Comparison of ENCODE assay signal across 8 mouse cellular contexts in genomic region chr13:62558189-62559110, GRCm38 (mm10). TPM values are rescaled to one million over a fixed set of nuclear protein-coding genes. Genes with fewer than 3 reads are reported as not detected.
DNase-seq lines count a peak whose midpoint lies in the region; ATAC-seq and TF ChIP-seq lines count a peak whose summit lies in the region.
"Not testable (repeated sequence)": the region's sequence is repeated elsewhere in the genome, so short reads cannot be mapped to it uniquely, and the experiment has no call there.

Gene Zfp935, minus strand, starts transcription at chr13:62558511.

- not testable (repeated sequence) for H3K79me2 ChIP-seq in liver, adult 2 months (ENCODE audit: control insufficient read depth, insufficient read depth, low read length); myocyte (ENCODE audit: control insufficient read depth, insufficient read depth)

- 0 out of 2 replicates have a peak within 1 kb of the TSS, but pooled peaks have one; percentile 39 for H3K27ac ChIP-seq in heart, embryonic 13.5 days (replicated peaks)
- H3K27ac ChIP-seq in kidney, postnatal 0 days; liver, adult 2 months (replicated peaks; ENCODE audit: insufficient read depth, low read depth, low read length); stomach, embryonic 14.5 days (ENCODE audit: low read length): not testable (repeated sequence)

- not testable (repeated sequence) for TF ChIP-seq POLR2A in brain, embryonic 14.5 days (IDR thresholded peaks at IDR 0.05; ENCODE audit: borderline replicate concordance, extremely low read depth, insufficient read depth, insufficient read length, poor library complexity, severe bottlenecking); liver, adult 2 months (IDR thresholded peaks at IDR 0.05; ENCODE audit: extremely low read depth, insufficient read depth, low read length); myocyte (IDR thresholded peaks at IDR 0.05; ENCODE audit: insufficient read length, low read depth)

- peak within 1 kb of the TSS; percentile 63 for H3K4me2 ChIP-seq in heart, embryonic 13.5 days
- peak within 1 kb of the TSS; percentile 46 for H3K4me2 ChIP-seq in kidney, postnatal 0 days (ENCODE audit: low read length)
- peak within 1 kb of the TSS; percentile 64 for H3K4me2 ChIP-seq in myocyte (ENCODE audit: low read depth)
- 0 out of 2 replicates have a peak within 1 kb of the TSS, but pooled peaks have one; percentile 10 for H3K4me2 ChIP-seq in stomach, embryonic 14.5 days (replicated peaks; ENCODE audit: low read depth, low read length)

- not testable (repeated sequence) for TF ChIP-seq CTCF in brain, embryonic 14.5 days (IDR thresholded peaks at IDR 0.05; ENCODE audit: borderline replicate concordance, extremely low read depth, insufficient read depth, insufficient read length); kidney, postnatal 0 days (IDR thresholded peaks at IDR 0.05; ENCODE audit: low read depth); liver, adult 2 months (IDR thresholded peaks at IDR 0.05; ENCODE audit: low read depth, low read length)

- H3K36me3 ChIP-seq in heart, embryonic 13.5 days = peaks cover 19% of the 10 kb centered on the region
- H3K36me3 ChIP-seq in kidney, postnatal 0 days (ENCODE audit: insufficient read depth, low read length); liver, adult 2 months (ENCODE audit: control insufficient read depth, insufficient read depth, low read length); myocyte (ENCODE audit: control insufficient read depth, insufficient read depth); stomach, embryonic 14.5 days (ENCODE audit: control insufficient read depth, insufficient read depth, low read length): not testable (repeated sequence)

- DNase-seq in B cell, adult 2 months = peak; percentile 68 to 70
- DNase-seq in brain, embryonic 14.5 days (ENCODE audit: low read depth) = peak; percentile 24
- peak; percentile 2 for DNase-seq in kidney, postnatal 0 days (ENCODE audit: low spot score)
- not testable (repeated sequence) for DNase-seq in liver, adult 2 months (ENCODE audit: extremely low read depth, low read depth, low spot score)

- ATAC-seq in erythroid progenitor cell, adult 5-6 weeks (replicated peaks; ENCODE audit: low FRiP score, poor library complexity, severe bottlenecking) = peak; percentile 75
- not testable (repeated sequence) for ATAC-seq in heart, embryonic 13.5 days (ENCODE audit: extremely low read depth, insufficient number of reproducible peaks, low FRiP score, low TSS enrichment); kidney, postnatal 0 days (replicated peaks; ENCODE audit: low FRiP score, low read depth); stomach, embryonic 14.5 days (ENCODE audit: insufficient number of reproducible peaks, insufficient read depth, low FRiP score, low read depth)

- not testable (repeated sequence) for H3K27me3 ChIP-seq in heart, embryonic 13.5 days (replicated peaks); kidney, postnatal 0 days (ENCODE audit: insufficient read depth, low read length); liver, adult 2 months (ENCODE audit: control insufficient read depth, insufficient read depth, low read length); myocyte (ENCODE audit: control insufficient read depth, insufficient read depth, insufficient read length); stomach, embryonic 14.5 days (ENCODE audit: control insufficient read depth, insufficient read depth, low read length)

- H3K4me3 ChIP-seq in heart, embryonic 13.5 days = peak within 1 kb of the TSS; percentile 61
- peak within 1 kb of the TSS; percentile 42 for H3K4me3 ChIP-seq in kidney, postnatal 0 days (replicated peaks; ENCODE audit: low read depth, low read length)
- peak within 1 kb of the TSS; percentile 72 for H3K4me3 ChIP-seq in liver, adult 2 months (ENCODE audit: insufficient read depth, low read depth, low read length)
- peak within 1 kb of the TSS; percentile 30 for H3K4me3 ChIP-seq in myocyte
- H3K4me3 ChIP-seq in stomach, embryonic 14.5 days (ENCODE audit: low read depth, low read length) = peak within 1 kb of the TSS; percentile 31

- H3K9me3 ChIP-seq in heart, embryonic 13.5 days; kidney, postnatal 0 days (replicated peaks; ENCODE audit: low read length); stomach, embryonic 14.5 days (ENCODE audit: control insufficient read depth, low read depth, low read length): not testable (repeated sequence)

- peak within 1 kb of the TSS; percentile 81 for H3K9ac ChIP-seq in heart, embryonic 13.5 days
- not testable (repeated sequence) for H3K9ac ChIP-seq in kidney, postnatal 0 days (ENCODE audit: low read depth, low read length); stomach, embryonic 14.5 days (replicated peaks; ENCODE audit: low read depth, low read length)
- H3K9ac ChIP-seq in liver, adult 2 months (ENCODE audit: low read depth, low read length) = peak within 1 kb of the TSS; percentile 45; the same call in 1 of the 2 replicates

- not testable (repeated sequence) for H3ac ChIP-seq in myocyte (ENCODE audit: control insufficient read depth, insufficient read length)

- WGBS in heart, embryonic 13.5 days = 5% methylated on average over 27 of the region's 27 CpGs
- WGBS in kidney, postnatal 0 days = 2% methylated on average over 25 of the region's 27 CpGs
- 5% methylated on average over 27 of the region's 27 CpGs for WGBS in liver, adult 2 months
- WGBS in stomach, embryonic 14.5 days = 3% methylated on average over 25 of the region's 27 CpGs

- H3K4me1 ChIP-seq in heart, embryonic 13.5 days; kidney, postnatal 0 days (replicated peaks; ENCODE audit: insufficient read depth, low read length); liver, adult 2 months (ENCODE audit: control insufficient read depth, insufficient read depth, low read length); stomach, embryonic 14.5 days (ENCODE audit: control insufficient read depth, insufficient read depth, low read length): not testable (repeated sequence)

RNA-seq across cellular contexts. Expression of gene Zfp935, which starts in this region (rescaled TPM):
- not detected in 2 replicates for polyA plus RNA-seq in brain, embryonic 14.5 days (2012; rRNA removed)
- 4.3 TPM in 1 of 2 replicates, not detected in the other for total RNA-seq in erythroid progenitor cell, adult 5-6 weeks (2015; ENCODE audit: low replicate concordance)
- total RNA-seq in erythroid progenitor cell, adult 5-6 weeks (2017; ENCODE audit: low replicate concordance) = 3.5 TPM in 1 of 2 replicates, not detected in the other
- not detected in 2 replicates for polyA plus RNA-seq in heart, embryonic 13.5 days (2015; fragmentation: Nextera tagmentation; extraction: Ambion mirVana)
- polyA plus RNA-seq in kidney, postnatal 0 days (2015; fragmentation: Nextera tagmentation; extraction: Ambion mirVana) = 0.36 TPM in 1 of 2 replicates, not detected in the other
- 2.2 TPM in 1 of 2 replicates, not detected in the other for total RNA-seq in liver, adult 2 months (2014; rRNA removed)
- not detected in 2 replicates for polyA plus RNA-seq in liver, adult 2 months (2012; rRNA removed)
- polyA plus RNA-seq in myocyte (2012; fragmentation: generic; extraction: Trizol) = not detected
- 1.5 TPM in 1 of 2 replicates, not detected in the other for polyA plus RNA-seq in stomach, embryonic 14.5 days (2014; fragmentation: Nextera tagmentation; extraction: Ambion mirVana)

Comparison
In these comparisons a context has a peak if more than half of its experiments do, and no peak if none do; other contexts are left out.
1. Peak in DNase-seq in brain, embryonic 14.5 days; RNA of the gene not detected or under 1 TPM.
2. Peak in DNase-seq, H3K4me3 ChIP-seq and H3K4me2 ChIP-seq in kidney, postnatal 0 days; RNA of the gene not detected or under 1 TPM.
3. H3K4me2 ChIP-seq: peak in every context shown above with its lines; median percentile 64 in myocyte; 63 in heart, embryonic 13.5 days; 46 in kidney, postnatal 0 days; 10 in stomach, embryonic 14.5 days.